In the genomic region with DNA sequence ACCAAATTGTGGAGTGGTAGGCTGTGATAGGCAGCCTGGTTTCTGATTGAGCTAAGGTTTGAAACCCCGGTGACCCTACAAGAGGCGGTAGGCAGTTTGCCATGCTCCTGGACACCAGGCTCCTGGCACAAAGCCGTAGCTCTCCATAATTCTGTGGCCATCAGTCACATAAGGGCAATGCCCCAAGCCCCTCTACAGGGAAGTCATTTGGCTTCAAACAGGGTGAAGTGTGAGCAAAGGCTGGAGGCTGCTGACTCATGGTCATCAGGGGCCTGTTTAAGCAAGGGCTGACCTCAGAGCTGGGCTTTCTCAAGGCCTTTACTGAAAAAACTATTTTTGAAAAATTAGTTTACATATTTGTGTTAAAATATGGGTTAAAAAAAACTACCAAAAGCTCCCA, we compare ENCODE assay signal across 15 mouse cellular contexts. TPM values are rescaled to one million over a fixed set of nuclear protein-coding genes. Genes with fewer than 3 reads are reported as not detected.
DNase-seq lines count a peak whose midpoint lies in the region; ATAC-seq lines count a peak whose summit lies in the region.
"Had no signal": no experiment of that assay in that cellular context is flagged by ENCODE, and none has a peak within 500 bp of the region (broad histone marks: within the 10 kb centered on the region; RNA-seq: fewer than 3 reads in every experiment).

No protein-coding gene starts in this region.

- H3K4me2 ChIP-seq in heart, embryonic 12.5 days: no peak overlapping the region
- H3K4me2 ChIP-seq in liver, embryonic 15.5 days: no peak overlapping the region
- no peak overlapping the region for H3K4me2 ChIP-seq in hindbrain, embryonic 13.5 days
- H3K4me2 ChIP-seq: embryonic facial prominence, embryonic 15.5 days; forebrain, embryonic 13.5 days; heart, embryonic 15.5 days; midbrain, embryonic 11.5 days; neural tube, embryonic 12.5 days had no signal

- H3K4me3 ChIP-seq in heart, embryonic 12.5 days: no peak overlapping the region
- no peak overlapping the region for H3K4me3 ChIP-seq in heart, embryonic 10.5 days
- no peak overlapping the region for H3K4me3 ChIP-seq in liver, embryonic 15.5 days (replicated peaks)
- H3K4me3 ChIP-seq in hindbrain, embryonic 13.5 days: no peak overlapping the region
- H3K4me3 ChIP-seq: embryonic facial prominence, embryonic 15.5 days; forebrain, embryonic 13.5 days; heart, embryonic 15.5 days; hindbrain, embryonic 10.5 days; neural tube, embryonic 12.5 days had no signal

- peak; percentile 67; the same call in 1 of the 2 replicates for ATAC-seq in heart, embryonic 12.5 days (ENCODE audit: insufficient number of reproducible peaks, low FRiP score)
- no peak for ATAC-seq in liver, embryonic 15.5 days (ENCODE audit: insufficient read depth)
- no peak for ATAC-seq in hindbrain, embryonic 13.5 days (ENCODE audit: low FRiP score)
- ATAC-seq: forebrain, embryonic 13.5 days; inflammation-experienced regulatory T-cells, adult 6 months had no signal

- H3K36me3 ChIP-seq in heart, embryonic 12.5 days: no peaks in the 10 kb centered on the region
- H3K36me3 ChIP-seq in heart, embryonic 10.5 days: no peaks in the 10 kb centered on the region
- no peaks in the 10 kb centered on the region for H3K36me3 ChIP-seq in liver, embryonic 15.5 days (replicated peaks)
- H3K36me3 ChIP-seq in hindbrain, embryonic 13.5 days: no peaks in the 10 kb centered on the region
- H3K36me3 ChIP-seq: embryonic facial prominence, embryonic 15.5 days; heart, embryonic 15.5 days; hindbrain, embryonic 10.5 days; neural tube, embryonic 12.5 days had no signal

- intact Hi-C loops in left cerebral cortex, postnatal 10 days (cut with DNase I): no loop called here

- DNase-seq in heart, embryonic 10.5 days (ENCODE audit: low spot score): no peak
- DNase-seq in adipocyte (ENCODE audit: low spot score): peak; percentile 76
- peak; percentile 73 to 76 for DNase-seq in adrenal gland, postnatal 36 days
- no peak for DNase-seq in left cerebral cortex, postnatal 10 days (ENCODE audit: extremely low spot score in 1 of 2, low spot score in 2 of 2)
- DNase-seq: left cerebral cortex, postnatal 4 days had no signal

- no peaks in the 10 kb centered on the region for H3K27me3 ChIP-seq in heart, embryonic 12.5 days (replicated peaks)
- H3K27me3 ChIP-seq in heart, embryonic 10.5 days (ENCODE audit: insufficient read depth, poor library complexity, severe bottlenecking): no peaks in the 10 kb centered on the region; the same call in 1 of the 2 replicates
- H3K27me3 ChIP-seq in liver, embryonic 15.5 days: no peaks in the 10 kb centered on the region
- no peaks in the 10 kb centered on the region for H3K27me3 ChIP-seq in hindbrain, embryonic 13.5 days
- H3K27me3 ChIP-seq: embryonic facial prominence, embryonic 15.5 days; forebrain, embryonic 13.5 days; heart, embryonic 15.5 days; neural tube, embryonic 12.5 days had no signal

- H3K27ac ChIP-seq in heart, embryonic 12.5 days (ENCODE audit: poor library complexity, severe bottlenecking): no peak overlapping the region
- no peak overlapping the region for H3K27ac ChIP-seq in heart, embryonic 10.5 days
- 0 out of 2 replicates have a peak overlapping the region, but pooled peaks have one; percentile 25 for H3K27ac ChIP-seq in liver, embryonic 15.5 days (replicated peaks)
- no peak overlapping the region for H3K27ac ChIP-seq in hindbrain, embryonic 13.5 days
- H3K27ac ChIP-seq: embryonic facial prominence, embryonic 15.5 days; forebrain, embryonic 13.5 days; heart, embryonic 15.5 days; hindbrain, embryonic 10.5 days; neural tube, embryonic 12.5 days had no signal

- WGBS in heart, embryonic 12.5 days: 89% methylated on average over 3 of the region's 3 CpGs
- 86% methylated on average over 3 of the region's 3 CpGs for WGBS in heart, embryonic 10.5 days
- WGBS in liver, embryonic 15.5 days (ENCODE audit: insufficient replicate concordance): 75% methylated on average over 3 of the region's 3 CpGs
- WGBS in hindbrain, embryonic 13.5 days: 95% methylated on average over 3 of the region's 3 CpGs

- H3K9ac ChIP-seq in heart, embryonic 12.5 days: no peak overlapping the region
- no peak overlapping the region for H3K9ac ChIP-seq in liver, embryonic 15.5 days
- no peak overlapping the region for H3K9ac ChIP-seq in hindbrain, embryonic 13.5 days
- H3K9ac ChIP-seq: embryonic facial prominence, embryonic 15.5 days; forebrain, embryonic 13.5 days; heart, embryonic 15.5 days; neural tube, embryonic 12.5 days had no signal

- peaks cover 5% of the 10 kb centered on the region for H3K9me3 ChIP-seq in heart, embryonic 12.5 days (replicated peaks)
- no peaks in the 10 kb centered on the region for H3K9me3 ChIP-seq in heart, embryonic 10.5 days
- no peaks in the 10 kb centered on the region for H3K9me3 ChIP-seq in liver, embryonic 15.5 days (replicated peaks)
- no peaks in the 10 kb centered on the region for H3K9me3 ChIP-seq in hindbrain, embryonic 13.5 days
- H3K9me3 ChIP-seq: embryonic facial prominence, embryonic 15.5 days; forebrain, embryonic 13.5 days; heart, embryonic 15.5 days; hindbrain, embryonic 10.5 days; neural tube, embryonic 12.5 days had no signal

- peaks cover 12% of the 10 kb centered on the region for H3K4me1 ChIP-seq in heart, embryonic 12.5 days (replicated peaks)
- H3K4me1 ChIP-seq in heart, embryonic 10.5 days: peaks cover 7% of the 10 kb centered on the region; the same call in 1 of the 2 replicates
- H3K4me1 ChIP-seq in liver, embryonic 15.5 days (replicated peaks): peaks cover 30% of the 10 kb centered on the region
- no peaks in the 10 kb centered on the region for H3K4me1 ChIP-seq in hindbrain, embryonic 13.5 days (replicated peaks)
- H3K4me1 ChIP-seq: embryonic facial prominence, embryonic 15.5 days; forebrain, embryonic 13.5 days; hindbrain, embryonic 10.5 days; neural tube, embryonic 12.5 days had no signal

RNA-seq across cellular contexts. Expression of gene Rheb, which starts 11.8 kb away (rescaled TPM):
- polyA plus RNA-seq in heart, embryonic 12.5 days (2016; fragmentation: Nextera tagmentation; extraction: Ambion mirVana): 260 and 270 TPM in 2 replicates
- polyA plus RNA-seq in heart, embryonic 10.5 days (2016; fragmentation: Nextera tagmentation; extraction: Ambion mirVana): 219 and 225 TPM in 2 replicates
- 10 to 100 TPM; 80.8 to 88.1 TPM for total RNA-seq in adrenal gland, postnatal 36 days (2021)
- polyA plus RNA-seq in liver, embryonic 15.5 days (2015; fragmentation: Nextera tagmentation; extraction: Ambion mirVana): 68.4 and 72.0 TPM in 2 replicates
- total RNA-seq in left cerebral cortex, postnatal 10 days (2021): 100 to 1,000 TPM; 121 to 123 TPM
- polyA plus RNA-seq in hindbrain, embryonic 13.5 days (2015; fragmentation: Nextera tagmentation; extraction: Ambion mirVana): 227 TPM in 2 replicates

Comparison
In these comparisons a context has a peak if more than half of its experiments do, and no peak if none do; other contexts are left out.
1. DNase-seq: peak in adipocyte (single experiment) and adrenal gland, postnatal 36 days (2 of 2); none in heart, embryonic 10.5 days (single experiment) and left cerebral cortex, postnatal 10 days (0 of 2).